Mouse (Mus musculus): ENCODE measurements at regions not wholly inside any gene's neighbourhood (a gene's known extent, or its start where the extent isn't known, plus 50 kb on each side); places are given as distances from the start of the nearest gene placed in this dataset.

DNA sequence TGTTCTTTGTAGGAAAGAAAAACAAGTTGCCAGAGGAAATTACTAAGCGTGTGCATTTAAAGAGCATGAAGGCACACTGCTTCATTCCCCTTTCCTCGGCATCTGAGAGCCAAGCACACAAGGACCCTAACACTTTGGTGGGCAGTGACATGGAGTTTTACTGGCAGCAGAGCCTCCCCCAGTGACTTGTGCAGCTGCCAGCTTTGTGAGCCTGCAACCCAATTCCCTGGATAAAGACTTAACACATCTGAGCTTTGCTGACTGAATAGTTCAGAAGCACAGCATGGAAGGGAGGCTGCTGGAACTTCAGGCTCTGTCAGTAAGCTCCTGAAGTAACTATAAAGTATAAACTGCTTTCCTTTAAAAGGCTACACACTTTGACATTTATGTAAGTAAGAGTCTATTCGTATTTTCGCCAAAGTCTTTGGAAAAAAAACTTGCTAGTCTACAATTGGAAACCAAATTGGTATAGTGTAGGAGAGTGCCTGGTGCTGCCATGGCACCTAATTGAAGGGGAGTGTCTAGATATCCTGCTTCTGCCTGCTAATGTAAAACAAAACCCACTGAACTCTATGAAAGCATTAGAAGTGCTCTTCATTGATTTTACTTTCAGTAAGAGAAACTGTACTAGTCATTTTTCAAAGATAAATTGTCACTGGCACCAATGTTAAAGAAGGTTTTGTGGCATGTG lies 236.8 kb upstream of the Ttc14 start:
- TF ChIP-seq POLR2A (IDR thresholded peaks at IDR 0.05; ENCODE audit: insufficient read depth, low read length) = no peak
- no peak for TF ChIP-seq CTCF (IDR thresholded peaks at IDR 0.05; ENCODE audit: low read depth, low read length)
- TF ChIP-seq EP300 (IDR thresholded peaks at IDR 0.05; ENCODE audit: insufficient read depth, low read depth, low read length) = no peak
